Mouse (Mus musculus): Measurements from ENCODE around the gene Rora. TPM values are rescaled to one million over a fixed set of nuclear protein-coding genes. Genes with fewer than 3 reads are reported as not detected.

The Rora gene
- polyA plus RNA-seq, 1 experiment from 2014 or later, result 6.5 TPM

- Histone ChIP-seq H3K4me3 (ENCODE audit: low read depth, low read length) (no peak overlapping the region), H3K27me3 (ENCODE audit: control insufficient read depth, insufficient read depth, low read length) (no peaks in the 10 kb centered on the region), H3K36me3 (ENCODE audit: control insufficient read depth, insufficient read depth, low read length) (no peaks in the 10 kb centered on the region), H3K27ac (ENCODE audit: low read depth, low read length) (no peak overlapping the region), H3K4me2 (no peak overlapping the region), H3K9me3 (replicated peaks; ENCODE audit: control insufficient read depth, low read length) (no peaks in the 10 kb centered on the region), H3K4me1 (ENCODE audit: control insufficient read depth, insufficient read depth, low read length) (peaks cover 7% of the 10 kb centered on the region; the same call in 1 of the 2 replicates), H3K9ac (ENCODE audit: low read depth, low read length) (no peak overlapping the region)
- ATAC-seq (replicated peaks; ENCODE audit: insufficient number of reproducible peaks, low FRiP score, low TSS enrichment), result no peak
- WGBS (ENCODE audit: insufficient replicate concordance), result 87% methylated on average over 10 of the region's 10 CpGs
These were observed 690.3 kb downstream of the Rora start for GRCm38 (mm10) chr9:69343881-69344280.

- no peak overlapping the region for H3K4me3 ChIP-seq (ENCODE audit: low read depth, low read length)
- peaks cover 7% of the 10 kb centered on the region; the same call in 1 of the 2 replicates for H3K4me1 ChIP-seq (ENCODE audit: control insufficient read depth, insufficient read depth, low read length)
- no peak overlapping the region for H3K9ac ChIP-seq (ENCODE audit: low read depth, low read length)
- H3K9me3 ChIP-seq (replicated peaks; ENCODE audit: control insufficient read depth, low read length), result no peaks in the 10 kb centered on the region
- ATAC-seq (replicated peaks; ENCODE audit: insufficient number of reproducible peaks, low FRiP score, low TSS enrichment), result no peak
- 33% methylated on average over 6 of the region's 6 CpGs for WGBS (ENCODE audit: insufficient replicate concordance)
- no peaks in the 10 kb centered on the region for H3K36me3 ChIP-seq (ENCODE audit: control insufficient read depth, insufficient read depth, low read length)
- no peak overlapping the region for H3K4me2 ChIP-seq
- no peaks in the 10 kb centered on the region for H3K27me3 ChIP-seq (ENCODE audit: control insufficient read depth, insufficient read depth, low read length)
- H3K27ac ChIP-seq (ENCODE audit: low read depth, low read length), result no peak overlapping the region
These were observed 692.0 kb downstream of the Rora start for GRCm38 (mm10) chr9:69345550-69345949.

GRCm38 (mm10) chr9:69347796-69348195 is 694.2 kb downstream of the Rora start:
- whole genome bisulfite sequencing (ENCODE audit: insufficient replicate concordance), result 85% methylated on average over 6 of the region's 6 CpGs
- Histone ChIP-seq H3K4me2 (no peak overlapping the region), H3K4me3 (ENCODE audit: low read depth, low read length) (no peak overlapping the region), H3K27ac (ENCODE audit: low read depth, low read length) (no peak overlapping the region), H3K4me1 (ENCODE audit: control insufficient read depth, insufficient read depth, low read length) (peaks cover 7% of the 10 kb centered on the region; the same call in 1 of the 2 replicates), H3K36me3 (ENCODE audit: control insufficient read depth, insufficient read depth, low read length) (no peaks in the 10 kb centered on the region), H3K9ac (ENCODE audit: low read depth, low read length) (no peak overlapping the region), H3K27me3 (ENCODE audit: control insufficient read depth, insufficient read depth, low read length) (no peaks in the 10 kb centered on the region), H3K9me3 (replicated peaks; ENCODE audit: control insufficient read depth, low read length) (no peaks in the 10 kb centered on the region)
- ATAC-seq (replicated peaks; ENCODE audit: insufficient number of reproducible peaks, low FRiP score, low TSS enrichment), result no peak

- 80% methylated on average over 2 of the region's 2 CpGs for WGBS (ENCODE audit: insufficient replicate concordance)
- Histone ChIP-seq H3K36me3 (ENCODE audit: control insufficient read depth, insufficient read depth, low read length) (no peaks in the 10 kb centered on the region), H3K27ac (ENCODE audit: low read depth, low read length) (no peak overlapping the region), H3K9me3 (replicated peaks; ENCODE audit: control insufficient read depth, low read length) (no peaks in the 10 kb centered on the region), H3K9ac (ENCODE audit: low read depth, low read length) (no peak overlapping the region), H3K4me2 (no peak overlapping the region), H3K27me3 (ENCODE audit: control insufficient read depth, insufficient read depth, low read length) (no peaks in the 10 kb centered on the region), H3K4me1 (ENCODE audit: control insufficient read depth, insufficient read depth, low read length) (peaks cover 7% of the 10 kb centered on the region; the same call in 1 of the 2 replicates), H3K4me3 (ENCODE audit: low read depth, low read length) (no peak overlapping the region)
- no peak for ATAC-seq (replicated peaks; ENCODE audit: insufficient number of reproducible peaks, low FRiP score, low TSS enrichment)
These were observed 696.0 kb downstream of the Rora start for GRCm38 (mm10) chr9:69349537-69349936.

GRCm38 (mm10) chr9:69354228-69354627 is 700.6 kb downstream of the Rora start:
- Histone ChIP-seq H3K27me3 (ENCODE audit: control insufficient read depth, insufficient read depth, low read length) (no peaks in the 10 kb centered on the region), H3K4me2 (no peak overlapping the region), H3K27ac (ENCODE audit: low read depth, low read length) (no peak overlapping the region), H3K9me3 (replicated peaks; ENCODE audit: control insufficient read depth, low read length) (no peaks in the 10 kb centered on the region), H3K36me3 (ENCODE audit: control insufficient read depth, insufficient read depth, low read length) (no peaks in the 10 kb centered on the region), H3K4me1 (ENCODE audit: control insufficient read depth, insufficient read depth, low read length) (no peaks in the 10 kb centered on the region), H3K9ac (ENCODE audit: low read depth, low read length) (no peak overlapping the region), H3K4me3 (ENCODE audit: low read depth, low read length) (no peak overlapping the region)
- ATAC-seq (replicated peaks; ENCODE audit: insufficient number of reproducible peaks, low FRiP score, low TSS enrichment), result no peak
- 86% methylated on average over 6 of the region's 6 CpGs for WGBS (ENCODE audit: insufficient replicate concordance)

- no peak for ATAC-seq (replicated peaks; ENCODE audit: insufficient number of reproducible peaks, low FRiP score, low TSS enrichment)
- Histone ChIP-seq H3K9me3 (replicated peaks; ENCODE audit: control insufficient read depth, low read length) (no peaks in the 10 kb centered on the region), H3K4me3 (ENCODE audit: low read depth, low read length) (no peak overlapping the region), H3K36me3 (ENCODE audit: control insufficient read depth, insufficient read depth, low read length) (no peaks in the 10 kb centered on the region), H3K27ac (ENCODE audit: low read depth, low read length) (no peak overlapping the region), H3K9ac (ENCODE audit: low read depth, low read length) (no peak overlapping the region), H3K4me2 (no peak overlapping the region), H3K27me3 (ENCODE audit: control insufficient read depth, insufficient read depth, low read length) (no peaks in the 10 kb centered on the region), H3K4me1 (ENCODE audit: control insufficient read depth, insufficient read depth, low read length) (no peaks in the 10 kb centered on the region)
- WGBS (ENCODE audit: insufficient replicate concordance), result 32% methylated on average over 3 of the region's 3 CpGs
These were observed 704.2 kb downstream of the Rora start for GRCm38 (mm10) chr9:69357834-69358233.

GRCm38 (mm10) chr9:69358797-69359196 is 705.2 kb downstream of the Rora start:
- Histone ChIP-seq H3K27me3 (ENCODE audit: control insufficient read depth, insufficient read depth, low read length) (no peaks in the 10 kb centered on the region), H3K4me2 (no peak overlapping the region), H3K4me1 (ENCODE audit: control insufficient read depth, insufficient read depth, low read length) (no peaks in the 10 kb centered on the region), H3K36me3 (ENCODE audit: control insufficient read depth, insufficient read depth, low read length) (no peaks in the 10 kb centered on the region), H3K9ac (ENCODE audit: low read depth, low read length) (no peak overlapping the region), H3K9me3 (replicated peaks; ENCODE audit: control insufficient read depth, low read length) (no peaks in the 10 kb centered on the region), H3K27ac (ENCODE audit: low read depth, low read length) (no peak overlapping the region), H3K4me3 (ENCODE audit: low read depth, low read length) (no peak overlapping the region)
- 78% methylated on average over 6 of the region's 6 CpGs for WGBS (ENCODE audit: insufficient replicate concordance)
- no peak for ATAC-seq (replicated peaks; ENCODE audit: insufficient number of reproducible peaks, low FRiP score, low TSS enrichment)

GRCm38 (mm10) chr9:69361951-69362445 is 708.4 kb downstream of the Rora start:
- ATAC-seq (replicated peaks; ENCODE audit: insufficient number of reproducible peaks, low FRiP score, low TSS enrichment), result no peak
- Histone ChIP-seq H3K36me3 (ENCODE audit: control insufficient read depth, insufficient read depth, low read length) (no peaks in the 10 kb centered on the region), H3K4me2 (no peak overlapping the region), H3K4me3 (ENCODE audit: low read depth, low read length) (no peak overlapping the region), H3K27me3 (ENCODE audit: control insufficient read depth, insufficient read depth, low read length) (no peaks in the 10 kb centered on the region), H3K9ac (ENCODE audit: low read depth, low read length) (no peak overlapping the region), H3K27ac (ENCODE audit: low read depth, low read length) (no peak overlapping the region), H3K4me1 (ENCODE audit: control insufficient read depth, insufficient read depth, low read length) (no peaks in the 10 kb centered on the region), H3K9me3 (replicated peaks; ENCODE audit: control insufficient read depth, low read length) (no peaks in the 10 kb centered on the region)
- 82% methylated on average over 8 of the region's 8 CpGs for WGBS (ENCODE audit: insufficient replicate concordance)

GRCm38 (mm10) chr9:69362766-69363165 is 709.2 kb downstream of the Rora start:
- no peak for ATAC-seq (replicated peaks; ENCODE audit: insufficient number of reproducible peaks, low FRiP score, low TSS enrichment)
- H3K27me3 ChIP-seq (ENCODE audit: control insufficient read depth, insufficient read depth, low read length), result no peaks in the 10 kb centered on the region
- 44% methylated on average over 4 of the region's 4 CpGs for WGBS (ENCODE audit: insufficient replicate concordance)

More at GRCm38 (mm10) chr9:69362766-69363165, 709.2 kb downstream of the Rora start:
- H3K36me3 ChIP-seq (ENCODE audit: control insufficient read depth, insufficient read depth, low read length), result no peaks in the 10 kb centered on the region
- H3K9me3 ChIP-seq (replicated peaks; ENCODE audit: control insufficient read depth, low read length), result no peaks in the 10 kb centered on the region
- H3K27ac ChIP-seq (ENCODE audit: low read depth, low read length), result no peak overlapping the region
- no peak overlapping the region for H3K4me2 ChIP-seq
- H3K9ac ChIP-seq (ENCODE audit: low read depth, low read length), result no peak overlapping the region
- no peak overlapping the region for H3K4me3 ChIP-seq (ENCODE audit: low read depth, low read length)
- no peaks in the 10 kb centered on the region for H3K4me1 ChIP-seq (ENCODE audit: control insufficient read depth, insufficient read depth, low read length)
